Mouse (Mus musculus) inflammation-experienced regulatory T-cells, adult 6 months (primary cell): ENCODE data around the gene Ebf4. TPM values are rescaled to one million over a fixed set of nuclear protein-coding genes. Genes with fewer than 3 reads are reported as not detected.

ENCODE experiments used
- ATAC-seq: one replicate; pipeline ENCODE4 v1.8.0; 2017
- polyA plus RNA-seq, 3 experiments: library from polyadenylated mRNA; unstranded; fragments of 100-300 nt; shearing (Covaris generic); gene quantifications; one replicate each; pipeline ENCODE4 v1.2.1; 2017

The Ebf4 gene
- polyA plus RNA-seq, 3 experiments from 2014 or later: not detected

DNA sequence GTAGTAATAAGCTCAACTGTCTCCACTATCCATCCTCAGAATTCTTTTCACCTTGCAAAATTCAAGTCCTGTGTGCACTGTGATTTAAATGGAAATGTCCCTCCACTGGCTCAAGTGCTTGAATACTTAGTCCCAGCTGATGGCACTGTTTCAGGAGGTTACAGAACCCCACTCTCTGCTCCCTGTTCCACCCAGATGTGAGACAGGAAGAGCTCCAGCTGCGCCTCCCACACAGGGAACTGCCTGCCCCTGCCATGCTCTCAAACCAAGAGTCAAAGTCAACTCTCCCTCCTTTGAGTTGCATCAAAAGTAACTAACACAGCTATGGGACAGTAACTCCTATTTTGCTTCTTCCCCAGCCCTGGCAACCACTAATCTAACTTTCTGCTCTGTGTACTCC, 91.2 kb downstream of the Ebf4 start:
- ATAC-seq: no peak

DNA sequence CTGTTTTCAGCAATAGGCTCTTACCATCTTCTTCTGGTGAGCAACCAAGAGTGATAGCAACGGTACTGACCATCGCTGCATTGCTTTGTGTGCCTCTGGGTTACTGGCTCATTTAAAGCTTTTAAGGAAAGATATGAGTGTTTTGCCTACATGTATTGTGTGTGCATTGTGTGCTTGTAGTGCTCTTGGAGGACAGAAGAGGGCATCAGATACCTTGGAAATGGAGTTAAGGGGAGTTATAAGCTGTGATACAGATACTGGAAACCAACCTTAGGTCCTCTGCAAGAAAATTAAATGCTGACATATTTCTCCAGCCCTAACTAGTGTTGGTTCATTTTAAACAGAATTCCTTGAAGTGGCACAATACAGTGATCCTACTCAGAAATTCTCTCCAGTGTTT, 93.8 kb downstream of the Ebf4 start:
- ATAC-seq: no peak

DNA sequence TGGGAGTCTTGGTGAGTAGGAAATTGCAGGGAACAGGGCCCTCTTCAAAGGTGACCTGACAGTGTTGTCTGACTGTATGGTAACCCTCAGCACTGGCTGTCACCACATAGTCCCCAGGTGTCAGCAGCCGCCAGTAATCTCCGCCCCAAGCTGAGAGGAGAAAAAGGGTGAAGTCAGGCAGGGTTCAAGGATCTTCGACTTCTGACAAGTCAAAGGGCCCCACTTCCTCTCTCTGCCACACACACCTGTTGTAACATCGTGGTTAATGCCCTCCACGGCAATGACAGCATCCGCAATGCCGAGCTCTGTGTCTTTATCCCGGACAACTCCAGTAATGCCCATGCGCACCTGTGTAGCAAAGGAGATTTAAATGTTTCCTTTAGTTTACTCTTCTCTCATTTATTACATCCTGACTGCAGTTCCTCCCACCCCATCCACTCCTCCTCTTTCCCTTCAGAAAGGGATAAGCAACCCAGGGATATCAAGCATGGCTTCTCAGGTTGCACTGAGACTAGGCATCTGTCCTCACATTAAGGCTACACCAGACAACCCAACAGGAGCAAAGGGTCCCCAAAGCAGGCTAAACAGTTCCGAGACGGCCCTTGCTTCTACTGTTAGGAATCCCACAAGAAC, 96.1 kb downstream of the Ebf4 start:
- no peak for ATAC-seq

DNA sequence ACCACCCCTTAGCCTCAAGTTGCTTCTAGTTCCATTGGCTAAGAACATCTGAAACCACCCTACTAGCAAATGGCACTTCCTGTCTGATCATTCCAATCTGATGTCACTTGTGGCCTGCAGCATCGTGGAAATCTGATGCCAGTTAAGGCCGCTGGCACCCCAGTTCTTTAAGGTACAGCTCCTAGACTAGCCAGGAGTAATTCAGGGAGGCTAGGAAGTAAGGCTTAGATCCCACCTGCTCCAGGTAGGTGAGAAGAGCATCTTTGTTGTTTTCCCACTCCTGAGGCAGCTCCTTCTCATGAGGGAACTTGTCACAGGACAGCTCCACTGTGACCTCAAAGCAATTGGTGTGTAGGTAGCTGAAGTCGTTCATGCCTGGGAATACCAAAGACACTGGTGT, 97.9 kb downstream of the Ebf4 start:
- no peak for ATAC-seq

DNA sequence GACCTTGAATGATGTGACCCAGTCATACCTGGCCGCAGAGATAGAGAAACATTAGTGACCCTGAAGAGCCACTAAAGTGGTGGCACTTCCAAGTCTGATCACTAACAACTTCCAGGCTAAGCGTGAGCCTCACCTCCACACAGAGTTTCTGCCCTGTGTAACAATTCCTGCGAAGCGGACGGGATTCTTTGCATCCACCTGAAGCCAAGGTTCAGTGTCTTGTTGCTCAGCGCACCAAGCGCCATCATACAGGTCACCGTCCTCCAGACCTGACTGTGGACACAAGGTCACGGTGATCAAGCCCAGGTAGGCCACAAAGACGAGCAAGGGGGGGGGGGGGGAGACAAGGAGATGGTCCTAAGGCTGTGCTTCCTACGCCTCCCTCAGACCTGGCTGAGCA, 100.7 kb downstream of the Ebf4 start:
- ATAC-seq: no peak

DNA sequence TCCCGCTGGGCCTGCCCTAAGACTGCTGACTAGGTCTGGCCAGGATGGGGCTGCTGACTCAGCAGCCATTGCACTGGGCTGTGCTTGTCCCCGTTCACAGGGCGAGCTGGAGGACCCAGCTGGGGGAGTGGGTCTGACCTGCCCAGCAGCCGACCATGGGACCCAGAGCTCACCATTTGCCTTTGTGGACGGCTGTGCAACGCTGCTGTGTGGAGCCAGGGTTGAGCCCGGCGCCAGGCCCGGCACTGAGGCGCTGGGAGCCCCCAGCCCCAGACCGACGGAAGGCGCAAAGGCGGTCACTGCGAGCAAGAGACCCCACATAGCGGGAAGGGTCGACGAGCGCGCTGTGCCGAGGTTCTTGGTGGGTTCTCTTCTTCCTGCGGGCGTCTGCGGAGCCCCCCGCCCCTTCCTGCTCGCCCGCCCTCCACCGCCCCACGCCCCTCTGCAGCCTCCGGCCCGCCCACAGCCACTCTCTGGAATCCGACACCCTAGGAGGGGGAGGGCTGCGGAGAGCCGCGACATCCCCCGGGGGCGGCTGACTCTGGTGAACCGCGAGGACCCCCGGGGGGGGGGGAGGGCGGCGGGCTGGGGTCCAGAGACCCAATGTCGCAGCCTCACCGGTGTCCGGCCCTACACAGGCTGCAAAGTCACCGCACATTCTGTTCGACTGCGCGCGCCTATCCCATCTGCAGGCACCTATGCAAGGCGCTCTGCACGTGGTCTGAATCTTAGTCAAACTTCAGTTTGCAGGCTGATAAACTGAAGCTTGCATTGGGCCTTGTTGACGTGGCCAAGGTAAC, 102.4 kb downstream of the Ebf4 start, which contains the start of gene Cpxm1:
TSS of gene Cpxm1 (minus strand) at position 389 of the 800 bp plus-strand sequence.
- no peak for ATAC-seq

DNA sequence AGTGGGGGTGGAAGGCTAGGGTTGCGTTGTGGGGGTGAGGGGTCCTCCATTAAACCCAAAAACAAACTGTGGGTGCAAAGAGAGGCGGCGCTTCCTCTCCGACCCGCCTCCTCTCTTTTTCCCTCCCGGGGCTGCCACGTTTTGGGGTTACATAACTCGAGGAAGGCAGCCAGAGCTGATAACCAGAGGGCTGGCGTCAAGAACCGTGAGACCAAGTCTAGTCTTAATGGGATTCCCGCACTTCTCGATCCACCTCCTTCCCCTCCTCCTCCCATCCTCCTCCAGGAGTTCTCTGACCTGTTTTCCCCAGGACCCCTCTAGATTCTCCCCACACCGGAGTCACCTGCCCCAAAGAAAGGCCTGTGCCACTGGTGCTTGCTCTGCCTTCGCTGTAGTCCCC, 103.1 kb downstream of the Ebf4 start:
- no peak for ATAC-seq

DNA sequence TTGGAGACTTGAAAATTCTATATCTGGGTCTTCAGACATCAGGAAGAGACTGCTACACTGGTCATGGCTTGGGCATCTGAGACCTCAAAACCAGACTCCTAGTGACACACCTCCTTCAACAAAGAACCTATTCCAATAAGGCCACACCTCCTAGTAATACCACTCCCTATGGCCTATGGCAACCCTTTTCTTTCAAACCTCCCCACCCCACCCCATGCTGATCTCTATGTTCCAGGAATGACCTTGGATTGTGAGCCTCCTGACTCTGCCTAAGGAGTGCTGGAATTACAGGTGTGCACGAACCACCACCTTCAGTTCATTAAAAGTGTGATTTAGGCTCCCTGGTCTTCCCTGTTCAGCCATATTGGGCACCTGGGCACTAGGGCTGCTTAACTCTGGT, 105.1 kb downstream of the Ebf4 start:
- no peak for ATAC-seq

DNA sequence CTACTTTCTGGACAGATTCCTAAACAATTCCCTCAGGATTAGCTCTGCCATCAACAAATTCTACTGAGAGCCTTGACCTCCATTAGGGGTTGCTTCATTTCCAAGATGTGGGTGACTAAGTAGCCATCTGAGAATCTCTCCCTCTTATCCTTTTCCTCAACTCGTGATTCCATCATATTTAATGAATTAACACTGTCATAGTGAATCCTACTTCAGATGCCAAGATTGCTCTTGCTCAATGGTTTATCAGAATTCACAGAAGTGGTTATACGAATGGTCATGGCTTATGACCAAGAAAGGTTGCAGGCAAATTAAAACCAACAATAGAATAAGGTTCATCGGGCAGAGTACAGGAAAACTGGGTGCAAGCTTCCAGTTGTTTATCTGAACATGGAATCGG, 106.9 kb downstream of the Ebf4 start:
- no peak for ATAC-seq

DNA sequence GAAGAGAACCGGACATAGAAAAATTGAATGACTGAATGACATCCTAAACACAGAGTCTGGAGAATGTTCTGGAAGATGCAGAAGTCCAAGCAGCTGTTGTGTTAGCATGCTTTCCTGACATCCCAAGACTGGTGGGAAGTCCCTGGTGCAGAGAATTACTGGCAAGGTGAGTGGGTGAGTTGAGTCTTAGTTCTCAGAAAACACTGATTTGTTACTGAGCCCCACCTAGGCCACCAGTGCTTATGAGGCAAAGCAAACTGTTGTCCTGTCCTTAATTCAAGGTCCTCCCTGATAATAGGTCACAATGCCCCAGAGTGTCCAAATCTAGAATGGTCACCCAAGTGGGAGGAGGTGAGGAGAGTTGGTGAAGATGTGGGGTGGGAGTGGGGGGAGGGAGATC, 110.0 kb downstream of the Ebf4 start, which contains the start of the genes Gm28372 and 1700020A23Rik:
TSS of gene Gm28372 (plus strand) at position 301 of the 400 bp plus-strand sequence.
TSS of gene 1700020A23Rik (plus strand) at position 321 of the 400 bp plus-strand sequence.
- ATAC-seq: no peak

DNA sequence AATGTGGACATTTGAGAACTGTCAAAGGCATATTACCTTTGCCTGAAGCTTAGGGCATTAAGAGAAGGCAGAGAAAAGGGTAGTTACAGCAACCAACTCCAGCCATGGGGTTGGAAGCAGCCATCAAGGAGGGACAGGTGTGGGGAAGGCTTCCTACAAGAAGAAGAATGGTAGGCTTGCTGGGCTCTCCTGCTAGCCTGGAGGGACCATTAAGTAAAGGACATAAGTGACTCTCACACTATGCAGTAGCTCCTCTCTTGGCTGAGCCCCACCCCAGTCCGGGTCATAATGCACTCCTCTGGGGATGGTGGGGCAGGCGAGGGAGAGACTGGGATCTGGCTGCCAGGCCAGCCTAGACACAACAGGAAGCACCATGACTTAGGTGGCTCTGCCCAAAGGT, 111.2 kb downstream of the Ebf4 start, which contains the start of gene Tmem239:
TSS of gene Tmem239 (plus strand) at position 301 of the 400 bp plus-strand sequence.
- ATAC-seq: no peak

DNA sequence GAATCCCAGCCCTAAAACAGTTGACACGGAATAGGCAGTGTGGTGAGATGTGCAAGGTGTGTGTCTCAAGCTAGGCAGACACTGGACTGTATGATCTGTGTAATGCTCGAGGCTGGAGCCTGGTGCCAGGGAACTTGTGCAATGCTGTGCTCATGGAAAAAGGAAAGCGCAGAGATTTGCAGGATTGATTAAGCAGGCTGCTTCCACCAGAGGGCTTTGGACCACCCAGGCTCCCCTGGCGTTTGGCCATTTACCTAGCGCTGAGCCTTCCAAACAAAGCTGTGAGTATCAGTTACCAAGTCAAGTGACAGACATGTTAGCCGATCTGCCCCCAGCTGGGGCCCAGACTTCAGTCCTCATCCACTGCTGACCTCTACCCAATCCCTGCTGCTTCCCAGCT, 113.2 kb downstream of the Ebf4 start:
- ATAC-seq: no peak

DNA sequence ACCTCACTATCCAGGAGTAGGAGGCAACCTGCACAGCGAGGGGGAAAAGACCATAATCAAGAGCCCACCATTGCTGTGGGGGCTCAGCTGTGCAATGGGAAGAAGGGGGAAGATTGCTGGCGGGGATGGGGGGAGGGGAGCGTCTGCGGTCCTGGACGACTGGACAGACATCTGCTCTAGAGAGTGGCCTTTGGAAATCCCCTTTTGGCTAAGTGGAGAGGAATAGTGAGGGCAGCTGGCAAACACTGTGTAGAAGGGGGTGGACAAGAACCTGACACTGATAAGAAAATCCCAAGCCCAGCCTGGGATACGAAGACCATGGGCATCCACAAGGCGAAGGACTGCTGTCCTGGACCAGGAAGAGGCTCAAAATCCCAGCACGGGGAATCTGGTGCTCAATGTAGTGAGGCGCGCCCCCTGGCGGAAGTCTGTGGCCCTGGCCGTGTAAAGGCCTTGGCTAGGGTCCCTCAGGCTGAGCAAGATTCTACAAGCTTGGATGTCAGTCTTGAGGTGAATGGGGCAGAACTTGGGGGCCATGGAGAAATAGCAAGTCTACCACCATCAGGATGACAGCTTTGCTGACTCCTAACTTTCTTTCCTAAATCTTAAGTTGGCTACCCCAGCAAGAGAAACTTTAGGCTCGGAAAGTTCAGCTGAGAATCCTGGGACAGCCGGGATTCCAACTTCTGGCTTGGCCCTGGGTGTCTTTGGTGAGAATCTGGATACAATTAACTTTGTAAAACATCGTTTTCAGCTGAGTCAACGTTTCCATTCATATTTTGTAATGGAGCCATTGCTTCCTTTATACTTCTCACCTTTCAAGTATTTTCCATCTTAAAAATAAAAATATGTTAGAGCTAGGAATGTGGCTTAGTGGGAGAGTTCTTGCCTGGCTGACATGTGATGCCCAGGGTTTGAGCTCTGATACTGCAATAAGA, 116.9 kb downstream of the Ebf4 start:
- peak; percentile 60 for ATAC-seq

DNA sequence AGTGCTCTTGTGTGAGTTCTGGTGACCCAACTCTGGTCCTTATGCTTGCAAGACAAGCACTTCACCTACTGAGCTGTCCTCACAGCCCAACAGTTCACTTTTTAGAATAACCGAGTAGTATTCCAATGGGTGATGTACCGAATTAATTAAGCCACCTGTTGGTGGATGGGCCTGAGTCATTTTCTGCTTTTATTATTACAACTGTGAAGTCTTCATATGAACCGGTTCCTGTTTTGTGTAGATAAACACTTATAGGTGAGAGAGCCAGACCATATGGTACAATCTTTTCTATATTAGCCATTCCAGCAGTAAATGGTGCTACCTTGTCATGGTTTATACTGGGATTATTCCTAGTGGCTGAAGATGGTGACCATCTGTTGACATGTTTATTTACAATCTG, 117.8 kb downstream of the Ebf4 start:
- no peak for ATAC-seq

DNA sequence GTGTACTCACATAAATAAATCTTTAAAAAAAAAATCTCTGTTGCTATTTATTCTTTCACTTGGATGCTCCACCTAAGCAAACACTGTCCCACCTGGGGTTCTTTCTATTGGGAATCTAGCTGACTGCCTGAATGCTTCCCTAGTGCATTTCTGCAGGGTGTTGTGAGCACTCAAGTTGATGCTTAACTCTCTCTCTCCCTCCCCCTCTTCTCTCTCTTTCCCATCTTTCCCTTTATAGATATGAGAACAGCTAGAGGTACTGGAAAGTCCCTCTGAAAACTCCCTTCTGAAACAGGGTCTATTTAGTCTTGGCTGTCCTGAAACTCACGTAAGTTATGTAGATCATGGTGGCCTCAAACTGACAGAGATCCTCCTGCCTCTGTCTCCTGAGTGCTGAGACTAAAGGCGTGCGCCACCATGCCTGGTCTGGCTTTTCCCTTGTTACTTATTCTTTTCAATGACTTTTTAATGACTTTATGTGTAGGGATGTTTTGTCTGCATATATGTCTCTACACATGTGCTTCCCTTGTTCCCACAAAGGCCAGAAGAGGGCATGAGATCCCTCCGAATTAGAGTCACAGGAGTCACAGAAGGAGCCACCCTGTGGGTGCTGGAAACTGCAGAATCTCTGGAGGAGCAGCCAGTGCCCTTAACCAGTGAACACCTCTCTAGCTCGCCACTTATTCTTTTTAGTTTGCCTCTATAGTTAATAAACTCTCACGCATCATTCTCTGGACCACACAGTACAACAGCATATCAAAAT, 119.3 kb downstream of the Ebf4 start:
- ATAC-seq: no peak

Other genes starting within 250 kb of the Ebf4 start
- gene Tgm6, start 182.8 kb upstream of the Ebf4 start, polyA plus RNA-seq: not detected
- gene Snrpb, start 115.8 kb upstream of the Ebf4 start, polyA plus RNA-seq: 100 to 1,000 TPM; 297 to 418 (median 316) TPM
- gene Tmc2, start 100.0 kb upstream of the Ebf4 start, polyA plus RNA-seq: not detected
- gene Nop56, start 20.7 kb upstream of the Ebf4 start, polyA plus RNA-seq: 100 to 1,000 TPM; 278 to 380 (median 357) TPM
- gene Idh3b, start 10.6 kb upstream of the Ebf4 start, polyA plus RNA-seq: 100 to 1,000 TPM; 147 to 175 (median 150) TPM
- gene Cpxm1, start 102.4 kb downstream of the Ebf4 start, polyA plus RNA-seq: under 1 TPM in 1 of 3 experiments, not detected in 2; 0.40 TPM
- gene Gm28372, start 110.1 kb downstream of the Ebf4 start, polyA plus RNA-seq: not detected
- gene 1700020A23Rik, start 110.1 kb downstream of the Ebf4 start, polyA plus RNA-seq: not detected
- gene Tmem239, start 111.3 kb downstream of the Ebf4 start, polyA plus RNA-seq: not detected
- 100 to 1,000 TPM; 165 to 250 (median 199) TPM for gene Vps16, start 129.2 kb downstream of the Ebf4 start, polyA plus RNA-seq
- gene Pced1a, start 129.5 kb downstream of the Ebf4 start, polyA plus RNA-seq: 10 to 100 TPM; 11.9 to 14.9 (median 12.0) TPM
- gene Ptpra, start 155.1 kb downstream of the Ebf4 start, polyA plus RNA-seq: 10 to 100 TPM; 66.1 to 70.0 (median 69.6) TPM